Mouse (Mus musculus) megakaryocyte, embryonic 14.5 days (primary cell): Measurements from ENCODE around the gene Fcgr3. TPM values are rescaled to one million over a fixed set of nuclear protein-coding genes. Genes with fewer than 3 reads are reported as not detected.
"Not testable (repeated sequence)": the region's sequence is repeated elsewhere in the genome, so short reads cannot be mapped to it uniquely, and the experiment has no call there.

Source experiments
- H3K27me3 ChIP-seq: replicated peaks from 2 replicates; pipeline ENCODE3; 2012; ENCODE audit warnings: inconsistent platforms
- H3K36me3 ChIP-seq: replicated peaks from 2 replicates; pipeline ENCODE3; 2012; ENCODE audit warnings: low read length, inconsistent platforms, mixed read lengths
- H3K4me1 ChIP-seq: 2 replicates; pipeline ENCODE4 v1.6.1; 2012; ENCODE audit warnings: inconsistent platforms
- H3K4me3 ChIP-seq: replicated peaks from 2 replicates; pipeline ENCODE3; 2012; ENCODE audit warnings: moderate library complexity, mild to moderate bottlenecking, inconsistent platforms
- H3K9me3 ChIP-seq: 2 replicates; pipeline ENCODE4 v1.6.1; 2012; ENCODE audit warnings: inconsistent platforms
- FLI1 ChIP-seq: IDR thresholded peaks from 2 replicates; pipeline ENCODE4 v1.6.1; 2012; ENCODE audit warnings: low read length, inconsistent platforms, mixed read lengths
- GATA1 ChIP-seq: IDR thresholded peaks from 3 replicates; pipeline ENCODE4 v1.6.1; 2012; ENCODE audit warnings: mixed read lengths, low read length, inconsistent platforms, borderline replicate concordance
- polyA plus RNA-seq: library from polyadenylated mRNA; stranded (reverse); fragments of >175 nt; gene quantifications from 2 replicates; pipeline ENCODE4 v1.2.3, GENCODE M21; 2012; ENCODE audit warnings: low replicate concordance; ENCODE audit not compliant: insufficient read depth

The Fcgr3 gene
- polyA plus RNA-seq, 1 experiment: 9.2 TPM

- Histone ChIP-seq H3K4me1 (peaks cover 22% of the 10 kb centered on the region), H3K9me3 (peaks cover 13% of the 10 kb centered on the region)
- H3K36me3 ChIP-seq, H3K4me3 ChIP-seq, H3K27me3 ChIP-seq: not testable (repeated sequence)
Measured at GRCm38 (mm10) chr1:171063569-171064490, 905 bp downstream of the Fcgr3 start.

- Histone ChIP-seq H3K4me3 (no peak overlapping the region), H3K36me3 (no peaks in the 10 kb centered on the region), H3K4me1 (peaks cover 28% of the 10 kb centered on the region), H3K9me3 (peaks cover 10% of the 10 kb centered on the region), H3K27me3 (peaks cover 6% of the 10 kb centered on the region)
- no peak for TF ChIP-seq GATA1
- TF ChIP-seq FLI1: no peak
Measured at GRCm38 (mm10) chr1:171061566-171061965, 3.2 kb downstream of the Fcgr3 start.

GRCm38 (mm10) chr1:171060392-171060791 lies 4.3 kb downstream of the Fcgr3 start:
- H3K9me3 ChIP-seq: peaks cover 8% of the 10 kb centered on the region
- TF ChIP-seq GATA1: no peak
- TF ChIP-seq FLI1: no peak

GRCm38 (mm10) chr1:171059203-171059602 lies 5.5 kb downstream of the Fcgr3 start:
- H3K9me3 ChIP-seq: peaks cover 8% of the 10 kb centered on the region
- peaks cover 4% of the 10 kb centered on the region for H3K27me3 ChIP-seq
- peak overlapping the region; percentile 80 for H3K4me3 ChIP-seq
- TF ChIP-seq FLI1: no peak
- TF ChIP-seq GATA1: no peak
- H3K36me3 ChIP-seq: no peaks in the 10 kb centered on the region
- peaks cover 24% of the 10 kb centered on the region for H3K4me1 ChIP-seq

More at GRCm38 (mm10) chr1:171060392-171060791, 4.3 kb downstream of the Fcgr3 start:
- Histone ChIP-seq H3K4me3 (no peak overlapping the region), H3K27me3 (peaks cover 6% of the 10 kb centered on the region), H3K36me3 (no peaks in the 10 kb centered on the region), H3K4me1 (peaks cover 28% of the 10 kb centered on the region)

GRCm38 (mm10) chr1:171057253-171057652 lies 7.5 kb downstream of the Fcgr3 start:
- peaks cover 24% of the 10 kb centered on the region for H3K4me1 ChIP-seq
- no peaks in the 10 kb centered on the region for H3K36me3 ChIP-seq
- no peaks in the 10 kb centered on the region for H3K27me3 ChIP-seq
- TF ChIP-seq FLI1: no peak
- no peak for TF ChIP-seq GATA1
- H3K4me3 ChIP-seq: no peak overlapping the region
- H3K9me3 ChIP-seq: no peaks in the 10 kb centered on the region

- H3K9me3 ChIP-seq: no peaks in the 10 kb centered on the region
- peaks cover 9% of the 10 kb centered on the region; the same call in 1 of the 2 replicates for H3K4me1 ChIP-seq
- TF ChIP-seq FLI1 (no peak), GATA1 (no peak)
- H3K27me3 ChIP-seq: no peaks in the 10 kb centered on the region
- no peak overlapping the region for H3K4me3 ChIP-seq
- H3K36me3 ChIP-seq: no peaks in the 10 kb centered on the region
Measured at GRCm38 (mm10) chr1:171053305-171053704, 11.4 kb downstream of the Fcgr3 start.

GRCm38 (mm10) chr1:171050774-171051173 lies 14.0 kb downstream of the Fcgr3 start:
- H3K4me1 ChIP-seq: peaks cover 9% of the 10 kb centered on the region; the same call in 1 of the 2 replicates
- no peak for TF ChIP-seq FLI1
- TF ChIP-seq GATA1: no peak
- no peak overlapping the region for H3K4me3 ChIP-seq

GRCm38 (mm10) chr1:171049263-171049662 lies 15.5 kb downstream of the Fcgr3 start:
- Histone ChIP-seq H3K4me1 (peaks cover 10% of the 10 kb centered on the region; the same call in 1 of the 2 replicates), H3K4me3 (no peak overlapping the region), H3K9me3 (no peaks in the 10 kb centered on the region), H3K36me3 (no peaks in the 10 kb centered on the region), H3K27me3 (no peaks in the 10 kb centered on the region)
- TF ChIP-seq GATA1 (no peak), FLI1 (no peak)

More at GRCm38 (mm10) chr1:171050774-171051173, 14.0 kb downstream of the Fcgr3 start:
- no peaks in the 10 kb centered on the region for H3K9me3 ChIP-seq
- H3K36me3 ChIP-seq: no peaks in the 10 kb centered on the region
- H3K27me3 ChIP-seq: no peaks in the 10 kb centered on the region

- no peak for TF ChIP-seq GATA1
- no peak for TF ChIP-seq FLI1
- Histone ChIP-seq H3K36me3 (no peaks in the 10 kb centered on the region), H3K27me3 (no peaks in the 10 kb centered on the region), H3K4me3 (no peak overlapping the region), H3K4me1 (peaks cover 12% of the 10 kb centered on the region; the same call in 1 of the 2 replicates), H3K9me3 (no peaks in the 10 kb centered on the region)
Measured at GRCm38 (mm10) chr1:171046501-171046900, 18.2 kb downstream of the Fcgr3 start.

GRCm38 (mm10) chr1:171045079-171045465 lies 19.7 kb downstream of the Fcgr3 start:
- peaks cover 3% of the 10 kb centered on the region; the same call in 1 of the 2 replicates for H3K4me1 ChIP-seq
- peak overlapping the region; percentile 88 for H3K4me3 ChIP-seq
- H3K9me3 ChIP-seq: no peaks in the 10 kb centered on the region
- H3K36me3 ChIP-seq: no peaks in the 10 kb centered on the region
- no peak for TF ChIP-seq FLI1
- TF ChIP-seq GATA1: no peak
- peaks cover 3% of the 10 kb centered on the region for H3K27me3 ChIP-seq
